Mouse (Mus musculus) embryonic facial prominence, embryonic 15.5 days (tissue): ENCODE measurements around the gene Hist2h2aa2. TPM values are rescaled to one million over a fixed set of nuclear protein-coding genes. Genes with fewer than 3 reads are reported as not detected.
"Not testable (repeated sequence)": the region's sequence is repeated elsewhere in the genome, so short reads cannot be mapped to it uniquely, and the experiment has no call there.

Experiments
- ATAC-seq: fragments of 200-750 bp; cut with Nextera tagmentation; 2 replicates; pipeline ENCODE4 v1.8.0; 2017; ENCODE audit warnings: low read depth, moderate TSS enrichment; ENCODE audit not compliant: insufficient number of reproducible peaks, low FRiP score, low TSS enrichment
- H3K27ac ChIP-seq: fragments of 300-500 bp; sonication (generic); replicated peaks from 2 replicates; pipeline ENCODE4 v1.5.1; 2015; ENCODE audit warnings: mild to moderate bottlenecking, inconsistent platforms
- H3K27me3 ChIP-seq: fragments of 300-500 bp; sonication (generic); 2 replicates; pipeline ENCODE4 v1.6.1; 2015; ENCODE audit warnings: inconsistent platforms
- H3K36me3 ChIP-seq: fragments of 300-500 bp; sonication (generic); 2 replicates; pipeline ENCODE4 v1.6.1; 2015; ENCODE audit warnings: mild to moderate bottlenecking, inconsistent platforms
- H3K4me1 ChIP-seq: fragments of 300-500 bp; sonication (generic); 2 replicates; pipeline ENCODE4 v1.6.1; 2015; ENCODE audit warnings: inconsistent platforms
- H3K4me2 ChIP-seq: fragments of 300-500 bp; sonication (generic); replicated peaks from 2 replicates; pipeline ENCODE4 v1.6.1; 2015; ENCODE audit warnings: mild to moderate bottlenecking, inconsistent platforms
- H3K4me3 ChIP-seq: fragments of 300-500 bp; sonication (generic); replicated peaks from 2 replicates; pipeline ENCODE4 v1.5.1; 2015; ENCODE audit warnings: mild to moderate bottlenecking, inconsistent platforms
- H3K9ac ChIP-seq: fragments of 300-500 bp; sonication (generic); 2 replicates; pipeline ENCODE4 v1.6.1; 2015; ENCODE audit warnings: inconsistent platforms
- H3K9me3 ChIP-seq: fragments of 300-500 bp; sonication (generic); replicated peaks from 2 replicates; pipeline ENCODE4 v1.6.1; 2016; ENCODE audit warnings: inconsistent platforms
- WGBS: fragments of 180-500 bp; shearing (Covaris S2); methylation state at CpG from one replicate; pipeline ENCODE4 v1.1.7; 2015; 5-methylcytosine and 5-hydroxymethylcytosine counted together
- polyA plus RNA-seq: library from polyadenylated mRNA; unstranded; fragments of >200 nt; fragmentation: Nextera tagmentation; extraction: Ambion mirVana; gene quantifications from 2 replicates; pipeline ENCODE4 v1.2.1, GENCODE M21; 2015

Hist2h2aa2 gene
- polyA plus RNA-seq, 1 experiment from 2014 or later, result 76.7 TPM

DNA sequence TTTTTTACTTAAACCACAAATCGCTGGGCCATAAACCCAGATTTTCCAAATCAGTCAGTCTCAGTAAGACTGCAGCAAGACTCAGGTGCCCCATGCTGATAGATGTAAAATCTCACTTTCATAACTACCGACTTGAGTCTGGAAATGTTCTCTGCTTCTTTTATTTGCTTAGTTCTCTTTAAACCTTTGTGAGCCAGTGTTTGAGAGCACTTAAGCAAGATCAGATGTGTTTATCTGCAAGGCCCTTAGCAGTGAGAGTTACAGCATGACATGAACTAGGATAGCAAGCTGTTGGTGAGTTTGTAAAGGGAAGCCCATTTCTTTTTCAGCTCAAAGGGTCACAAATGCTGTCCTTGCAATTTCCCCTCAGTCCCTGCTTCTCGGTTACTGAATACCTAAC lies 17.1 kb upstream of the Hist2h2aa2 start:
- no peaks in the 10 kb centered on the region for H3K27me3 ChIP-seq
- H3K9ac ChIP-seq, result no peak overlapping the region
- no peak overlapping the region for H3K27ac ChIP-seq
- no peak overlapping the region for H3K4me3 ChIP-seq
- no peak overlapping the region for H3K4me2 ChIP-seq
- 63% methylated on average over 3 of the region's 3 CpGs for WGBS
- no peaks in the 10 kb centered on the region for H3K36me3 ChIP-seq
- ATAC-seq, result no peak
- H3K4me1 ChIP-seq, result peaks cover 12% of the 10 kb centered on the region
- no peaks in the 10 kb centered on the region for H3K9me3 ChIP-seq

DNA sequence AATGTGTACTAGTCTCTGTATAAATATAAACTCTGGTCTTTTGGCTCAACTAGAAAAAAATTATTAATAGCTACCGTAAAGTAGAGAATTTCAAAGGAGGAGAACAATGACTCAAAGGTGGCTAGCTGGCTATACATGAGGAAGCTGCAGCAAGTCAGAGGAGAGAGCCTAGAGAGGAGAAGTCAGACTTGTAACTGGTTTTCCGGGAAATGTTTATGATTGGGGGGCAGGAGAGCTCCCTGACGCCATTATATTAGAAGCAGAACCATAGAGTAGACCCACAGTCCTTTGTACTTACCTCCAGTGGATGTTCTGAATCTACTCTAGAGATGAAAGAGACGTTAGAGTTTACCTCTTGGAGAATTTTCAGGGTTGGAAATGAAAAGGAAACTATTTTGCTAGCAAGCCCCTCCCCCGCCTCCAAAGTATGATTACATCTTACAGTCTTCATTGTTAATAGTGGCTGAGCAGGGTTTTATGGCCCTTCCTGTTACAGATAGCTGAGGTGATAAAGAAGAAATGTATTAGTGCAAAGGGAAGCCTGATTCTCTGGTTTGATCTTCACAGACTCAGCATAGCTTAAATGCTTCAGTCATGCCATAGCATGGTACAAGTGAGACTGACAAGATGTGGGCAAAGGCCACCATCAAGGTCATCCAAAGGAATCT lies 16.0 kb upstream of the Hist2h2aa2 start:
- WGBS, result 68% methylated on average over 5 of the region's 5 CpGs
- no peak for ATAC-seq
- Histone ChIP-seq H3K4me1 (0 out of 2 replicates have a peak, but pooled peaks cover 5% of the 10 kb centered on the region), H3K9ac (no peak overlapping the region), H3K27me3 (no peaks in the 10 kb centered on the region), H3K4me3 (no peak overlapping the region), H3K36me3 (no peaks in the 10 kb centered on the region), H3K9me3 (no peaks in the 10 kb centered on the region), H3K27ac (no peak overlapping the region), H3K4me2 (no peak overlapping the region)

DNA sequence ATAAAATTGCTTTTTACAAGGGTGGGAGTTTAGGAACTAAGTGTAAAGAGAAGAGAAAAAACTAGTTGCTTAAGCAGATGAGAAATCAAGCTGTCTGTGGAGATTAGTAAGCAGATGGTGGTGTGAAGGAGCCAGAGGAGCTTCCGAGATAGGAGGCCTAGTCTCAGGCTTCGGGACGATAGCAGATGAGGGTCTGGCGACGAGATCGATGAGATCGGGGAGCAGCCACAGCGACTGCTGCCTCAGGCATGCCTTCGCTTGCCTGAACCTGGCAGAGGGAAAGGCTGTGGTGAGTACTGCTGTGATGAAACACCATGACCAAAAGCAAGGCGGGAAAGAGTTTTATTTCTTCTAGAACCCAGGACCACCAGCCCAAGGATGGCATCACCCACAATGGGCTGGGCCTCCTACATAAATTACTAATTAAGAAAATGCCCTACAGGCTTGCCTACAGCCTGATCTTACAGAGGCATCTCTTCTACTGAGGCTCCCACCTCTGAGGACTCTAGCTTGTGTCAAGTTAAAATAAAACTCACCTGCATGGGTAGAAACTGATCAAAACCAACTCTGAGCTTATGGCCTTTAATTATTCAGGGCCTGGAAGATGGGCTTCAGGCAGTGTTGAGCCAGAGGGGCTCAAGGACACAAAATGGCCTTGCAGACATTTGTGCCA lies 14.7 kb upstream of the Hist2h2aa2 start:
- no peaks in the 10 kb centered on the region for H3K36me3 ChIP-seq
- H3K27me3 ChIP-seq, result no peaks in the 10 kb centered on the region
- ATAC-seq, result no peak
- H3K9ac ChIP-seq, result no peak overlapping the region
- WGBS, result 37% methylated on average over 10 of the region's 10 CpGs
- no peak overlapping the region for H3K27ac ChIP-seq
- no peak overlapping the region for H3K4me2 ChIP-seq
- H3K4me1 ChIP-seq, result 0 out of 2 replicates have a peak, but pooled peaks cover 5% of the 10 kb centered on the region
- no peak overlapping the region for H3K4me3 ChIP-seq
- no peaks in the 10 kb centered on the region for H3K9me3 ChIP-seq

DNA sequence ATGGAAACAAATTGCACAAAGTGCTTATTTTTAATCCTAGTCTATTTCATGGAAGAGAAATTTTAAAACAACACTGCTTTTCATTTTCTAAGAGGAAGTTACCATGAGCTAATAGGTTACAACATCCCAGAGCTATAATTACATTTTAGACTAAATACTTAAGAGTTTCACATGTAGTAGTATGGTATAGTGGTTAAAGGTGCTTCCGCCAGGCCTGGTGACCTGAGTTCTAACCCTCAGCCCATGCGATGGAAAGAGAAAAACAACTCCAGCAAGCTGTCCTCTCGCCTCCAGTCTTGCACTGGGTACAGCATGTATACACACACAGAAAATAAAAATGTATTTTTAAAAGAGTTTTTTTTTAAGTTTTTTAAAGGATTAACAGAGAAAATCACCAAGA lies 11.7 kb upstream of the Hist2h2aa2 start:
- WGBS, result 83% methylated on average over 3 of the region's 3 CpGs
- no peaks in the 10 kb centered on the region for H3K9me3 ChIP-seq
- no peaks in the 10 kb centered on the region for H3K27me3 ChIP-seq
- H3K36me3 ChIP-seq, result no peaks in the 10 kb centered on the region
- H3K4me3 ChIP-seq, result no peak overlapping the region
- ATAC-seq, result no peak
- H3K27ac ChIP-seq, result no peak overlapping the region
- H3K9ac ChIP-seq, result no peak overlapping the region
- peaks cover 15% of the 10 kb centered on the region; the same call in 1 of the 2 replicates for H3K4me1 ChIP-seq
- no peak overlapping the region for H3K4me2 ChIP-seq

DNA sequence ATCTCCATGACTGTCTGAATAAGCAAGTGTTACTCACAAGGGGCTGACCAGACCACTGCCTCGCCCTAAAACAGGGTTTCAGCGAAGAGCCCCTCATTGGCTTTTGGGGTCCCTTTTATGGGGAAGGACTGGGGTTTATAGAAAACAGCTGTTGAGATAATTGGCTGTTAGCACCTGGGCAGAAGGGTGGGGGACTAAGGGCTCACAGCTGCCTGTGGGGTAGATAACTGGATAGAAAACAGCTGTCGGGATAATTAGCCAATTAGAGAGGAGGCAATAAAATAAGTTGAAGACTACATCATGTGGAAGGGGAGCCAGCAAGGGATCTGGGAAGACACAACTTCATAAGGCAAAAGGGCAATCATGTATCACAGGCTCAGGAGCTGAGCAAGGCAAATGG lies 10.8 kb upstream of the Hist2h2aa2 start:
- Histone ChIP-seq H3K9me3 (no peaks in the 10 kb centered on the region), H3K9ac (no peak overlapping the region), H3K4me2 (no peak overlapping the region), H3K27me3 (no peaks in the 10 kb centered on the region), H3K36me3 (no peaks in the 10 kb centered on the region), H3K4me1 (peaks cover 15% of the 10 kb centered on the region; the same call in 1 of the 2 replicates), H3K27ac (no peak overlapping the region), H3K4me3 (no peak overlapping the region)
- WGBS, result 49% methylated on average over 3 of the region's 3 CpGs
- ATAC-seq, result no peak

DNA sequence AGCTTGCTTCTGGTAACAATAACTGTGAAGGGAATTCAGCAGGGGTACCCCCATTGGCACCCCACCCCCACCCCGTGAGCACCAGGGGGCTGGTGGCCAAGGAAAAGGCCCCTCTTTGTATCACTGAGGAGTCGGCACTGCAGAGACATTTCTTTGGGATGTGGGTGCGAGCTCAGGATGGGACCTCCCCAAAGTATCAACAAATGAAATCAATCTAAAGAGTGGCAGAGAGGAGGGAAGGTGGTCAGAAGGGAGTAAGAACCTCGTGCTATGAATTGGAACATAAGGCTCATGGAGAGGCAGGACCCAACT lies 8.9 kb upstream of the Hist2h2aa2 start:
- H3K4me2 ChIP-seq, result peak overlapping the region; percentile 44
- no peaks in the 10 kb centered on the region for H3K36me3 ChIP-seq
- no peak overlapping the region for H3K9ac ChIP-seq
- no peak overlapping the region for H3K27ac ChIP-seq
- ATAC-seq, result no peak
- no peaks in the 10 kb centered on the region for H3K9me3 ChIP-seq
- peak overlapping the region; percentile 41; the same call in 1 of the 2 replicates for H3K4me3 ChIP-seq
- peaks cover 17% of the 10 kb centered on the region for H3K4me1 ChIP-seq
- WGBS, result 53% methylated on average over 4 of the region's 4 CpGs
- no peaks in the 10 kb centered on the region for H3K27me3 ChIP-seq

DNA sequence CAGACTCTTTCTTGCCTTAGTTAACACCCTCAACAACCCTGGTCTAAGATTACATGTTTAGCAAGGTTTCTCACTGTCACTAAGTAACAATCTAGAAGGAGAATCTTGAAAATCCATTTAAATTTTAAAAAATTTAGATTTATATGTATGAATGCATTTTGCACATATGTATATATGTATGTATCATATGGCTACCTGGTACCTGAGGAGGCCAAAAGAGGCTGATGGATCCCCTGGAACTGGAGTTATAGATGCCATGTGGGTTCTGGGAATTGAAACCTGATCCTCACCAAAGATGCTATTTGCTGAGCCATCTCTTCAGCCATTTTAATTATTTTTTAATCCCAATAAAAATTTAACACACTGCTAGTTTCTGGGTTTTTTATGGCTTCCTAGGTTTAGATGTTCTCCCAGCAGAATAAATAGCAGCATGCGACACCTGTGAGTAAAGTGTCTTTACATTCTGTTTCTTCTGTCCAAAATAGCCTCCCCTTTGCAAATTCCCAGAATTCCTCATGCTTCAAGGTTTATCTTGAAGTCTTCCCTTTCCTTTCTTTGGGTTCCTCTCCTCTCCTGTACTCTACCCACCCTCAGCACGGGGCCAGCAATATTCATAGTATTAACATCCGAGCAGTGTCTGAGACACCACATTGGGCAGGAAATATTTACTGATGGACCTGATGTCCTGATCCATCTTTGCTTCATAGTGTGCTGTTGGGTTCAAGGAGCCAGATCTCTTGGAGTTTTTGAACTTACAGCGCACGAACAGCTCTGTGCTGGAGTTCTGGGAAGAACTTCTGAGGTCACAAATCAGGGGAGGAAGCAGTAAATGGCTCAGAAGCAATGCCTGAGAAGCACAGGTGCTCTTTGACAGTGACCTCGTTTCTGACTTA lies 8.3 kb upstream of the Hist2h2aa2 start:
- H3K27ac ChIP-seq, result no peak overlapping the region
- no peaks in the 10 kb centered on the region for H3K9me3 ChIP-seq
- 51% methylated on average over 6 of the region's 6 CpGs for WGBS
- H3K4me2 ChIP-seq, result peak overlapping the region; percentile 44
- peaks cover 19% of the 10 kb centered on the region for H3K4me1 ChIP-seq
- no peaks in the 10 kb centered on the region for H3K27me3 ChIP-seq
- H3K36me3 ChIP-seq, result no peaks in the 10 kb centered on the region
- ATAC-seq, result no peak
- H3K9ac ChIP-seq, result no peak overlapping the region
- H3K4me3 ChIP-seq, result peak overlapping the region; percentile 41

DNA sequence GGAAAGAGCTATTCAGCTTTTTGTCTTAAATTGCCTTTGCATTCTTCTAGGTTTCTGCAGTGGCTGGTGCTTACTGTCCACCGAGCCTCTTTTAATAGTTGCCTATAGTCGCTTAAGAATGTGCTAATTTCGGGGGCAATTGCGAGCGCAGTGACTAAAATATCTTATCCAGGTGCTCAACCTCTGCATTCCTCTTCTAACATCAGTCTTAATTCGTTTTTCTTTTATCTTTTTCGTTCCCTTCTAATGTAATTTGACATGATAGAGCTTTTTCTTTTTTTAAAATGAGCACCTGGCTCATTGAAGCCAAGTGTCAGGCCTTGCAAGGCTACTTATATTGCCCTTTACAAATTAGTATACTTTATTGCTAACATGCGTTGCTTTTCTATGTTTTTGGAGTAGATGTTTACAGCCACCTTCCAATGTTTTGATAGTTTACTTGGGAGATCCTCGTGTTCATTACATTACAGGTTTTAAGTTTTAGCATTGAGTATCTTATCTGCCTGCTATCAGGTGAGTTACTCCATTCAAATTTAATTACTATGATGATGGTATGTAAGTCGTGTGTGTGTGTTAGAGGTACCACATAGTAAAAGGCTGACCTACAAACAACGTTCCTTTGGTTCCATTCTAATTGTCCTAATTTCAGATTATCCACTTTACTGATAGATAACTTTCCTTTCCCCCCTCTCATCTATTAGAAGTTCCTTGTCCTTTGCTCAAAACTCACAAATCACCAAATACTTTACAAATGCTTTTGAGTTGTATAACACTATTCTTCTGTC lies 7.5 kb upstream of the Hist2h2aa2 start:
- no peaks in the 10 kb centered on the region for H3K9me3 ChIP-seq
- 1% methylated on average over 11 of the region's 11 CpGs for WGBS
- H3K27me3 ChIP-seq, result no peaks in the 10 kb centered on the region
- H3K27ac ChIP-seq, result 0 out of 2 replicates have a peak overlapping the region, but pooled peaks have one; percentile 51
- H3K4me2 ChIP-seq, result peak overlapping the region; percentile 44
- H3K36me3 ChIP-seq, result no peaks in the 10 kb centered on the region
- peak overlapping the region; percentile 41 for H3K4me3 ChIP-seq
- peak overlapping the region; percentile 40 for H3K9ac ChIP-seq
- ATAC-seq, result no peak
- peaks cover 22% of the 10 kb centered on the region for H3K4me1 ChIP-seq

DNA sequence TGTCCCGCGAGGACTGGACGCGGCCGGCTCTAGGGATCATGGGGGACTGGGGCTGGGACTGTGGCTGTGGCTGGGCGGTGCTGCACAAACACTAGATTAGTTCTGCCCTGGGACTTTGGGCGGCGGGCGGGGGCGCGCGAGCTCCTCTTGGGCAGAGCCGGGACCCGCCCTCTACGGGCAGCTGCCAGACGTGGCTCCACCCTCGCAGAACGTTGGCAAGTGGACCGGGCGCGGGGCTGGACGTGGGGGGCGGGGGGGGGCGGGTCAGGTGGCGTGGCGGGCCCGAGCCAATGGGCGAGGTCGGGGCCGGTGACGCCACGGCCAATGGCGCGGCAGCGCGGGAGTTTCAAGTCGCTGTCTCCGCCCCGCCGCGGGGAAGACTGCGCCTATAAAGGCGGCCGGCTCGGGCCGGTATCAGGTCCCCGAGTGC lies 6.4 kb upstream of the Hist2h2aa2 start, which contains the start of gene Hist2h3c1:
TSS of gene Hist2h3c1 (plus strand) at position 259 of the 430 bp plus-strand sequence.
- Histone ChIP-seq H3K4me3 (peak within 1 kb of the TSS; percentile 41), H3K9ac (peak within 1 kb of the TSS; percentile 40), H3K27ac (peak within 1 kb of the TSS; percentile 83; the same call in 1 of the 2 replicates), H3K4me1 (peaks cover 25% of the 10 kb centered on the region), H3K4me2 (peak within 1 kb of the TSS; percentile 44)
- H3K9me3 ChIP-seq, H3K27me3 ChIP-seq, H3K36me3 ChIP-seq: not testable (repeated sequence)
- 0% methylated on average over 5 of the region's 47 CpGs for whole genome bisulfite sequencing
- ATAC-seq, result peak; percentile 94

DNA sequence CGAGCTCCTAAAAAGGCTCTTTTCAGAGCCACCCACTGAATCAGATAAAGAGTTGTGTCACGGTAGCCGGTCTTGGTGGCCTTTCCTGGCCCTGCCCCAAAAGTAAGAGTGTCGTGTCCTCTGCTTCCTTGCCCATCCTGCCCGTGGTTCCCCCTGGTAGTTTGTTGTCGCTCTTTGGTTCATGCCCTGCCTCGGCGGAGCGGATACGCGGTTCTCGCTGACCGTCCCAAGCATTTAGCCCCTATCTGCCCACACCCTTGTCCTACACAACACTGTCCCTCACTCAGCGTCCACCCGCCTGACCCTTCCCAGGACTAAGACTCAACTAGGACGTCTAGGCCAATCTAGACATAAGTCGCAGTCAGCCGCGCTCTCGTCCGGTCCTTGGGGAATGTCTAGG lies 5.9 kb upstream of the Hist2h2aa2 start:
- under 1% methylated on average over 11 of the region's 21 CpGs for WGBS
- ATAC-seq, H3K9me3 ChIP-seq, H3K9ac ChIP-seq, H3K27me3 ChIP-seq, H3K36me3 ChIP-seq: not testable (repeated sequence)
- peaks cover 27% of the 10 kb centered on the region for H3K4me1 ChIP-seq
- H3K4me2 ChIP-seq, result 0 out of 2 replicates have a peak overlapping the region, but pooled peaks have one; percentile 25
- H3K4me3 ChIP-seq, result peak overlapping the region; percentile 36
- H3K27ac ChIP-seq, result peak overlapping the region; percentile 83; the same call in 1 of the 2 replicates
